Comparison of ENCODE assay signal across 22 mouse cellular contexts in the genomic region with DNA sequence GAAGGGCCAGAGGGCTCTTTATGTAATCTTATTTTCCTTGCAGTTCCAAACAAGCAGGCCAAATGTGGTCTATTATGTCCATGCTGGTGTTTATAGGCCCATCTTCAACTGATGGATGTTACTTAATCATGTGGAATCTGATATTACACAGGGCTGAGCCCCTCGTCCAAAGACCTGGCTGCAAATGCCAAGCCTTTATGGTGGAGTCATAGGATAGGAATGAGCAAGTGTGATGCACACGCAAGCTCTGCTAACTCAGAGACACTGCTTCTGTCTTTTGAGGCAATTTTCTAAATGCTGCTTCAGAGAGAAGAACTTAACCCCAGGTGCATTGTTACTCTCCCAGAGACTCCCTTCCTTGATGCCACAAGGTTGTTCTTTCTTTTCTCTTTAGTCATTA.
DNase-seq lines count a peak whose midpoint lies in the region; TF ChIP-seq lines count a peak whose summit lies in the region.
"Had no signal": no experiment of that assay in that cellular context is flagged by ENCODE, and none has a peak within 500 bp of the region (broad histone marks: within the 10 kb centered on the region; RNA-seq: fewer than 3 reads in every experiment).

No protein-coding gene starts in this region.

- no peak overlapping the region for H3ac ChIP-seq in myocyte (ENCODE audit: control insufficient read depth, insufficient read length)

- no peaks in the 10 kb centered on the region for H3K36me3 ChIP-seq in myocyte (ENCODE audit: control insufficient read depth, insufficient read depth)
- H3K36me3 ChIP-seq: embryonic facial prominence, embryonic 13.5 days; embryonic facial prominence, embryonic 15.5 days; forebrain, embryonic 10.5 days; forebrain, embryonic 12.5 days; G1E had no signal

- H3K4me3 ChIP-seq in myocyte, result no peak overlapping the region
- H3K4me3 ChIP-seq: embryonic facial prominence, embryonic 13.5 days; embryonic facial prominence, embryonic 15.5 days; erythroblast, embryonic 14.5 days; forebrain, embryonic 10.5 days; forebrain, embryonic 12.5 days had no signal

- TF ChIP-seq POLR2A in myocyte (IDR thresholded peaks at IDR 0.05; ENCODE audit: insufficient read length, low read depth), result no peak

- peak overlapping the region; percentile 14 for H3K4me2 ChIP-seq in myocyte (ENCODE audit: low read depth)
- H3K4me2 ChIP-seq: embryonic facial prominence, embryonic 13.5 days; embryonic facial prominence, embryonic 15.5 days; forebrain, embryonic 12.5 days had no signal

- H3K27me3 ChIP-seq in myocyte (ENCODE audit: control insufficient read depth, insufficient read depth, insufficient read length), result no peaks in the 10 kb centered on the region
- H3K27me3 ChIP-seq: CH12.LX; embryonic facial prominence, embryonic 13.5 days; embryonic facial prominence, embryonic 15.5 days; forebrain, embryonic 12.5 days had no signal

- DNase-seq in heart, adult 11 months, result peak; percentile 29
- no peak for DNase-seq in heart, postnatal 10 days
- peak; percentile 76 for DNase-seq in NIH3T3 (ENCODE audit: low read depth)
- no peak for DNase-seq in thymus, postnatal 4 days
- no peak for DNase-seq in lung, postnatal 25 days (ENCODE audit: low spot score)
- DNase-seq: adrenal gland, adult 8-10 months; adrenal gland, postnatal 14 days; adrenal gland, postnatal 36 days; B cell, adult 2 months; cerebellum, adult 11-12 months; cerebellum, adult 2 months; cerebellum, adult 9-10 months; cerebellum, postnatal 10 days; cerebellum, postnatal 25 days had no signal

- no peaks in the 10 kb centered on the region for H3K79me2 ChIP-seq in myocyte (ENCODE audit: control insufficient read depth, insufficient read depth)

- intact Hi-C loops in heart, postnatal 10 days (cut with DNase I), result no loop called here

TF ChIP-seq in myocyte, 11 proteins besides CTCF, POLR2A, EP300 and RAD21:
- TF ChIP-seq MYOD1 (IDR thresholded peaks at IDR 0.05; ENCODE audit: control insufficient read depth in 1 of 3, insufficient read length in 2 of 3, low read depth in 2 of 3), result no peak
- TF ChIP-seq CEBPB (IDR thresholded peaks at IDR 0.05; ENCODE audit: insufficient read depth, poor library complexity, severe bottlenecking), result 0 out of 2 replicates have a peak, but pooled peaks have one; percentile 6
- no peak for TF ChIP-seq TCF3 (IDR thresholded peaks at IDR 0.05; ENCODE audit: insufficient read length, low read depth)

Comparison
In these comparisons a context has a peak if more than half of its experiments do, and no peak if none do; other contexts are left out.
1. DNase-seq: peak in heart, adult 11 months (single experiment) and NIH3T3 (single experiment); none in heart, postnatal 10 days (0 of 2), thymus, postnatal 4 days (single experiment) and lung, postnatal 25 days (single experiment).